Mouse (Mus musculus): ENCODE measurements around the gene Mettl5. TPM values are rescaled to one million over a fixed set of nuclear protein-coding genes. Genes with fewer than 3 reads are reported as not detected.

Gene Mettl5
- polyA plus RNA-seq, 1 experiment from 2014 or later, result 36.2 TPM

DNA sequence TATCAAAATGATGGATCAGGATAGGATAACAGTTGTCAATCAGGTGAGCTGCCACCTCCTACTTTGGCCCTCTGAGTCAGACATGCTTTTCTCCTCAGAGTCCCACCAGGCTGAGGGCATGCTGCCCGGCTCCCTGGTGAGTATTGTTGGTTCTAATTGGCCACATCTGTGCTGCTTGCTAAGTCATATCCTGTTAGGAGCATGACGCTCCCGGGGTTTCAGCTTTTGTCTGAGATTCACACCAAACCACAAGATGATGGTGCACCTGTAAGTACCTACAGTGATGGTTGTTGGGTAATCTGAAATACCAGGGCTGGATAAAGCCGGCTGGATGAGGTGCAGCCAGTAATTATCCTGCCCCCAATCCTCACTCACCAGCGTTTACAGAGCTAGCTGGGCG, 45.2 kb downstream of the Mettl5 start:
- Histone ChIP-seq H3K4me2 (ENCODE audit: low read depth, severe bottlenecking) (no peak overlapping the region), H3K4me1 (ENCODE audit: control insufficient read depth, insufficient read depth, low read length) (no peaks in the 10 kb centered on the region), H3K9me3 (ENCODE audit: control insufficient read depth, low read length) (no peaks in the 10 kb centered on the region), H3K27ac (replicated peaks; ENCODE audit: low read depth, low read length) (no peak overlapping the region), H3K4me3 (ENCODE audit: low read depth, low read length) (no peak overlapping the region), H3K9ac (ENCODE audit: low read length) (no peak overlapping the region), H3K36me3 (ENCODE audit: control insufficient read depth, insufficient read depth, low read length) (no peaks in the 10 kb centered on the region; the same call in 1 of the 2 replicates), H3K27me3 (ENCODE audit: control insufficient read depth, insufficient read depth, low read length) (no peaks in the 10 kb centered on the region)
- DNase-seq (ENCODE audit: low spot score) (peak; percentile 31), ATAC-seq (ENCODE audit: insufficient number of reproducible peaks, low FRiP score, low TSS enrichment, low read depth) (no peak)
- WGBS, result 31% methylated on average over 6 of the region's 6 CpGs

- Histone ChIP-seq H3K9ac (ENCODE audit: low read length) (no peak overlapping the region), H3K27ac (replicated peaks; ENCODE audit: low read depth, low read length) (no peak overlapping the region), H3K36me3 (ENCODE audit: control insufficient read depth, insufficient read depth, low read length) (no peaks in the 10 kb centered on the region; the same call in 1 of the 2 replicates), H3K27me3 (ENCODE audit: control insufficient read depth, insufficient read depth, low read length) (no peaks in the 10 kb centered on the region), H3K9me3 (ENCODE audit: control insufficient read depth, low read length) (no peaks in the 10 kb centered on the region), H3K4me2 (ENCODE audit: low read depth, severe bottlenecking) (no peak overlapping the region), H3K4me3 (ENCODE audit: low read depth, low read length) (no peak overlapping the region), H3K4me1 (ENCODE audit: control insufficient read depth, insufficient read depth, low read length) (no peaks in the 10 kb centered on the region)
- ATAC-seq (ENCODE audit: insufficient number of reproducible peaks, low FRiP score, low TSS enrichment, low read depth) (no peak), DNase-seq (ENCODE audit: low spot score) (no peak)
Measured at GRCm38 (mm10) chr2:69838707-69839106, 46.7 kb downstream of the Mettl5 start.

GRCm38 (mm10) chr2:69837996-69838395, 47.4 kb downstream of the Mettl5 start:
- ATAC-seq (ENCODE audit: insufficient number of reproducible peaks, low FRiP score, low TSS enrichment, low read depth) (no peak), DNase-seq (ENCODE audit: low spot score) (no peak)
- Histone ChIP-seq H3K36me3 (ENCODE audit: control insufficient read depth, insufficient read depth, low read length) (peaks cover 3% of the 10 kb centered on the region; the same call in 1 of the 2 replicates), H3K9ac (ENCODE audit: low read length) (no peak overlapping the region), H3K27me3 (ENCODE audit: control insufficient read depth, insufficient read depth, low read length) (no peaks in the 10 kb centered on the region), H3K4me1 (ENCODE audit: control insufficient read depth, insufficient read depth, low read length) (no peaks in the 10 kb centered on the region), H3K9me3 (ENCODE audit: control insufficient read depth, low read length) (no peaks in the 10 kb centered on the region), H3K27ac (replicated peaks; ENCODE audit: low read depth, low read length) (no peak overlapping the region), H3K4me3 (ENCODE audit: low read depth, low read length) (no peak overlapping the region), H3K4me2 (ENCODE audit: low read depth, severe bottlenecking) (no peak overlapping the region)
- 57% methylated on average over 3 of the region's 3 CpGs for WGBS

GRCm38 (mm10) chr2:69837244-69837967, 48.0 kb downstream of the Mettl5 start:
- Histone ChIP-seq H3K9ac (ENCODE audit: low read length) (no peak overlapping the region), H3K9me3 (ENCODE audit: control insufficient read depth, low read length) (no peaks in the 10 kb centered on the region), H3K27me3 (ENCODE audit: control insufficient read depth, insufficient read depth, low read length) (no peaks in the 10 kb centered on the region), H3K27ac (replicated peaks; ENCODE audit: low read depth, low read length) (no peak overlapping the region), H3K4me1 (ENCODE audit: control insufficient read depth, insufficient read depth, low read length) (no peaks in the 10 kb centered on the region), H3K4me3 (ENCODE audit: low read depth, low read length) (no peak overlapping the region), H3K36me3 (ENCODE audit: control insufficient read depth, insufficient read depth, low read length) (peaks cover 5% of the 10 kb centered on the region; the same call in 1 of the 2 replicates), H3K4me2 (ENCODE audit: low read depth, severe bottlenecking) (no peak overlapping the region)
- DNase-seq (ENCODE audit: low spot score), result no peak
- no peak for ATAC-seq (ENCODE audit: insufficient number of reproducible peaks, low FRiP score, low TSS enrichment, low read depth)
- 78% methylated on average over 7 of the region's 7 CpGs for WGBS

- Histone ChIP-seq H3K9ac (ENCODE audit: low read length) (no peak overlapping the region), H3K4me2 (ENCODE audit: low read depth, severe bottlenecking) (no peak overlapping the region), H3K36me3 (ENCODE audit: control insufficient read depth, insufficient read depth, low read length) (peaks cover 11% of the 10 kb centered on the region), H3K27me3 (ENCODE audit: control insufficient read depth, insufficient read depth, low read length) (no peaks in the 10 kb centered on the region), H3K27ac (replicated peaks; ENCODE audit: low read depth, low read length) (no peak overlapping the region), H3K4me1 (ENCODE audit: control insufficient read depth, insufficient read depth, low read length) (no peaks in the 10 kb centered on the region), H3K9me3 (ENCODE audit: control insufficient read depth, low read length) (no peaks in the 10 kb centered on the region), H3K4me3 (ENCODE audit: low read depth, low read length) (no peak overlapping the region)
- WGBS, result 90% methylated on average over 8 of the region's 8 CpGs
- DNase-seq (ENCODE audit: low spot score) (no peak), ATAC-seq (ENCODE audit: insufficient number of reproducible peaks, low FRiP score, low TSS enrichment, low read depth) (no peak)
Measured at GRCm38 (mm10) chr2:69830116-69830515, 55.3 kb downstream of the Mettl5 start.

DNA sequence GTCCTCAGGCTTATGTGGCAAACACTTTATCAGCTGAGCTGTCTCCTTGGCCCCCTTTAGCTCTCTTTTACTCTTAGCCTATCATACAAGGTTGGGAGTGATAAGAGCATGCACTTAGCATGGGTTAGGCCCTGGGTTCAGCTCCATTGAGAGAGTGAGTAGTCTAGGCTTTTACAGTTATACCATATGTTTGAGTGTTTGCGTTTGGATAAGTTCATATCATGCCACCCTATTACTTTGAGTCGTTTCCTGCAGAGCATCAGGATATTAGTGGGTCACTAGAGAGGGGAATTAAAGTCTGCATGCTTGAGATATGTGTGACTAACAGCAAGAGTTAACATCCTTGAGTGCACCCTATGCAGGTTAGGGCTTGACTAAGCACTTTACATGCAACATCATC, 55.7 kb downstream of the Mettl5 start:
- Histone ChIP-seq H3K9me3 (ENCODE audit: control insufficient read depth, low read length) (no peaks in the 10 kb centered on the region), H3K4me2 (ENCODE audit: low read depth, severe bottlenecking) (no peak overlapping the region), H3K27me3 (ENCODE audit: control insufficient read depth, insufficient read depth, low read length) (no peaks in the 10 kb centered on the region), H3K4me1 (ENCODE audit: control insufficient read depth, insufficient read depth, low read length) (no peaks in the 10 kb centered on the region), H3K9ac (ENCODE audit: low read length) (no peak overlapping the region), H3K4me3 (ENCODE audit: low read depth, low read length) (no peak overlapping the region), H3K36me3 (ENCODE audit: control insufficient read depth, insufficient read depth, low read length) (peaks cover 11% of the 10 kb centered on the region), H3K27ac (replicated peaks; ENCODE audit: low read depth, low read length) (no peak overlapping the region)
- ATAC-seq (ENCODE audit: insufficient number of reproducible peaks, low FRiP score, low TSS enrichment, low read depth) (no peak), DNase-seq (ENCODE audit: low spot score) (no peak)
- WGBS, result 95% methylated on average over 2 of the region's 2 CpGs

GRCm38 (mm10) chr2:69828031-69828430, 57.4 kb downstream of the Mettl5 start:
- H3K4me2 ChIP-seq (ENCODE audit: low read depth, severe bottlenecking), result no peak overlapping the region
- H3K9ac ChIP-seq (ENCODE audit: low read length), result no peak overlapping the region
- peaks cover 9% of the 10 kb centered on the region for H3K36me3 ChIP-seq (ENCODE audit: control insufficient read depth, insufficient read depth, low read length)
- ATAC-seq (ENCODE audit: insufficient number of reproducible peaks, low FRiP score, low TSS enrichment, low read depth) (no peak), DNase-seq (ENCODE audit: low spot score) (no peak)
- no peak overlapping the region for H3K4me3 ChIP-seq (ENCODE audit: low read depth, low read length)
- no peaks in the 10 kb centered on the region for H3K4me1 ChIP-seq (ENCODE audit: control insufficient read depth, insufficient read depth, low read length)
- no peak overlapping the region for H3K27ac ChIP-seq (replicated peaks; ENCODE audit: low read depth, low read length)
- WGBS, result 29% methylated on average over 7 of the region's 7 CpGs
- no peaks in the 10 kb centered on the region for H3K9me3 ChIP-seq (ENCODE audit: control insufficient read depth, low read length)
- H3K27me3 ChIP-seq (ENCODE audit: control insufficient read depth, insufficient read depth, low read length), result no peaks in the 10 kb centered on the region

GRCm38 (mm10) chr2:69826380-69826779, 59.0 kb downstream of the Mettl5 start:
- H3K4me1 ChIP-seq (ENCODE audit: control insufficient read depth, insufficient read depth, low read length), result no peaks in the 10 kb centered on the region
- no peak overlapping the region for H3K9ac ChIP-seq (ENCODE audit: low read length)
- no peaks in the 10 kb centered on the region for H3K27me3 ChIP-seq (ENCODE audit: control insufficient read depth, insufficient read depth, low read length)
- H3K27ac ChIP-seq (replicated peaks; ENCODE audit: low read depth, low read length), result no peak overlapping the region
- ATAC-seq (ENCODE audit: insufficient number of reproducible peaks, low FRiP score, low TSS enrichment, low read depth) (no peak), DNase-seq (ENCODE audit: low spot score) (no peak)
- H3K36me3 ChIP-seq (ENCODE audit: control insufficient read depth, insufficient read depth, low read length), result peaks cover 6% of the 10 kb centered on the region
- 82% methylated on average over 2 of the region's 2 CpGs for WGBS
- H3K9me3 ChIP-seq (ENCODE audit: control insufficient read depth, low read length), result no peaks in the 10 kb centered on the region
- no peak overlapping the region for H3K4me2 ChIP-seq (ENCODE audit: low read depth, severe bottlenecking)
- no peak overlapping the region for H3K4me3 ChIP-seq (ENCODE audit: low read depth, low read length)

DNA sequence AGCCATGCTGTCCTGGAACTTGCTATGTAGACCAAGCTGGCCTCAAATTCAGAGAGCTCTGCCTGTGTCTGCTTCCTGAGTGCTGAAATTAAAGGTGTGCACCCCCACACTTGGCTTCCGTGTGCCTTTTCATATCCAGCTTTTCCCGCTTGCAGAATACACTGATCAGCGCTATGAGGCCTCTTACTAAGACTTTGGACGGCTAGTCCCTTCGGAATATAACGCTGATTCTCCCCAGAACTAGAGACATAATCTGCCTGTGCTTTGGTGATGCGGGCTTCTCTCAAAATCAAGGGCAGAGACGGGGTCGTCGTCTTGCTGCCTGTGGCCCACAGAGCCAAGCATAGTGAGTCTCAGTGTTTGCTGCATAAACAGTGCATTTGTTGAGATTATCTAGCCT, 59.5 kb downstream of the Mettl5 start:
- no peak for ATAC-seq (ENCODE audit: insufficient number of reproducible peaks, low FRiP score, low TSS enrichment, low read depth)
- no peak overlapping the region for H3K9ac ChIP-seq (ENCODE audit: low read length)
- H3K27ac ChIP-seq (replicated peaks; ENCODE audit: low read depth, low read length), result no peak overlapping the region
- 91% methylated on average over 10 of the region's 10 CpGs for WGBS
- no peaks in the 10 kb centered on the region for H3K27me3 ChIP-seq (ENCODE audit: control insufficient read depth, insufficient read depth, low read length)
- H3K4me2 ChIP-seq (ENCODE audit: low read depth, severe bottlenecking), result no peak overlapping the region
- peaks cover 6% of the 10 kb centered on the region for H3K36me3 ChIP-seq (ENCODE audit: control insufficient read depth, insufficient read depth, low read length)
- DNase-seq (ENCODE audit: low spot score), result no peak
- no peak overlapping the region for H3K4me3 ChIP-seq (ENCODE audit: low read depth, low read length)
- no peaks in the 10 kb centered on the region for H3K4me1 ChIP-seq (ENCODE audit: control insufficient read depth, insufficient read depth, low read length)
- H3K9me3 ChIP-seq (ENCODE audit: control insufficient read depth, low read length), result no peaks in the 10 kb centered on the region
